Mouse (Mus musculus) gastrocnemius, postnatal 25 days (tissue): ENCODE data around the gene Gm10320. TPM values are rescaled to one million over a fixed set of nuclear protein-coding genes. Genes with fewer than 3 reads are reported as not detected.

Experiments
- DNase-seq: peaks from one replicate; pipeline ENCODE4 v3.0.0; 2022
- total RNA-seq, 2 experiments: library from RNA; stranded (reverse); gene quantifications; 1 replicate in 1 of 2; 2 replicates in 1 of 2; pipeline ENCODE4 v1.2.3; 2021

Gene Gm10320
- total RNA-seq, 2 experiments from 2014 or later = not detected

DNA sequence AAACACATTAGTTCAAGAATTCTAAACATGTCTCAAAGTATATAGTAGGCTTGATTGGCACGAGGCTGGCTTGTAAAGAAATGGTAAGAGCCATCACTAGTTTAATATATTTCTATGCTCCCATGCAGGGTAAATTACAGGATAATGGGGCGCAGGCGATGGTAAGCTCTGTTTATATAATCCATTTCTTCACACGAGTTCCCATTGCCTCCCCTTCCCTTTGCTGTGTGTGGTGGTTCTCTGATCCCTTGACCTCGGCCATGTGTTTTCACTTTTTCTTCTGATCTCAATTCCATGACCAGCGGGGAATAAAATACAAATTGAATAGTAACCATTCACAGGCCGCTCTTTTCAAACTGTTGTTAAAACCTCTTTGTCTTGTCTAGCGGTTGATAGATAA lies 11.8 kb upstream of the Gm10320 start:
- DNase-seq = no peak

DNA sequence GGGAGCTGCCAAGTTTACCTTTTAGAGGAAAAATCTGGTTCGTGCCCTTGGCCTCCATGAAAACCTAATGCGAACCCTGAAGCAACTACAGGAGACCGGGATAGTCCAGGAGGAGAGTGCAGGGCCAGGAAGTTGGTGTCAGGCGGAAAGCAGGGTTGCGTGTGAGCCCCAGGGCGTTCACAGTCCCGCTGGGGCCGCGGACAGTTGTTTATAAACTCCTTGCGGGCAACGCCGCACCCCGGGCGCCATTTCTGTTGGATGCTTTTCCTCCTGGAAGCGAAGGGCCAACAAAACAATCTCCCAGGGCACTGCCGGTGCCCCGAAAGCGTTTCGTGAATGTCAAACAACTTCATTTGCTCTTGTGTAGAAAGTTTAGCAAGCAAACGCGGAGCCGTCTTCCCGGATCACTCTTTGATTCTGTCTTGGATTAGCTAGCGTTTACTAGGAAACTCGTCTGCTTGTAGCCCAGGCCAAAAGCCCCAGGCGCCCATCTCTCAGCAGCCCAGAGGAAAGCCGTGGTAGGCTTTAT lies 11.1 kb upstream of the Gm10320 start:
- DNase-seq = no peak

DNA sequence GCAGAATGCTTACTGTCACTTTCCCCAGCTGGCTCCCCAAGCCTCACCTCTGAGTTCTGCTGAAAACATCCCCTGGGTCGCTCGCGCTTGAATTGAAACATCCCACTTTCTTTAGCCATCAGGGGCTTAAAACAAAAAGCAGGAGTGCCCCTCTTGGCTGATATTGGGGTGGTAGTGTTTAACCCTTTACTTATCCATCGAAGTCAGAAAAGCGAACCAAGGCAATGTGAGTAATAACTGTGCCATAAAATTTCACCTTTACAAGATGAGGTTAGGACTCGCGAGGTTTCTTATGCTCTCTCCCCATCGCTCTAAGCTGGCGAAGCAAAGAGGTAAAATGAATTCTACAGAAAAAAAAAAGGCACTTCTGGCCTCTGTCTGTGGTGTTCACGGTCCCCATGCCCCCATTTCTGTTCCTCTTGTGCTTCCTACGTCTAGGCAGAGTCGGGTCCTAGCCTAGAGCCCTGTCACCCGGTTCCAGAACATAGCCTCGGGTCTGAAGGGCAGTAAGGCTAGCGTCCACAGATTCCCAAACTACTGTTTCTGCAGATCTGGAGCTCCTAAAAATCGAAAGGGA lies 10.5 kb upstream of the Gm10320 start:
- no peak for DNase-seq

DNA sequence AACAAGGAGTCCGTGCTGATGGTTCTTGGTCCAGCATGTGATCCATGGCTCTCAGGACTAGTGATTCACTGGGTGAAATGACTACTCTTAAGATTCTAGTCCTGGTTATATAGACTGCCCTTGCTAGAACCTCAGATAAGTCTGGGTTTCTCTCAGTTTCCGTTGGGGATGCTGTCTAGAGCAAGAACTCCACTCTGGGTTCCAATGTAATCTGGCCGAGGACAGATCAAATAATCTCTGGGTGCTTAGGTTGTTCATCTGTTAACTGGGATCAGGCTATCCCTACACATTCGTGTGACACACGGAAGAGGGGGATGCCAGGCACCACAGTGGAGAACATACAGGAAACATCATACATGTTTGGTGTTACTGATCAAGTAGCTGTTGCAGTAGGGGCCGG lies 9.5 kb upstream of the Gm10320 start:
- no peak for DNase-seq

DNA sequence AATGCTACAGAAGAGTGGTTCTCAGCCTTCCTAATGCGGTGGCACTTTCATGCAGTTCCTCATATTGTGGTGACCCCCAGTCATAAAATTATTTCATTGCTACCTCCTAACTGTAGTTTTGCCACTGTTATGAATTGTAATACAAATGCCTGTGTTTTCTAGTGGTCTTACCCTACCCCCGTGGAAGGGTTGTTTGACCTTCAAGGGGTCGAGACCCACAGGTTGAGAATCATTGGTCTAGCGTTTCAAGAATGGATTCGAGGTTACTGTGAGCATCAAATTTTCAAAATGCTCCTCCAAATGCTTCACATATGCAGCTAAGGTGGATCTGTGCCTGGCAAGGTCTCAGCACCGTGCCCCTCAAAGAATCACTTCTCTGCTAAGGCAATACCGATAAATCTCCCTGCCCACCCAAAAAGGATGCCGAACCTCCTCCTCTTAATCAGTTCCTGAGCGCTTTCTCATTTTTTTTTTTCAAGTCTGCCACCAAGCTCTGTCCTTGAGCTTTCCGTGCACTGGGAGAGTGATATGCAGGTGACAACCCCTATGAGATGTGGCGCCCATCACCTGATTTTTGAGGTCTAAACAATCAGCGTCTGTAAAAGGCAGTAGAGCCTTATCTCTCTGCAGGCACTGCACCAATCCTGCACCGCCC lies 8.8 kb upstream of the Gm10320 start:
- DNase-seq = no peak

DNA sequence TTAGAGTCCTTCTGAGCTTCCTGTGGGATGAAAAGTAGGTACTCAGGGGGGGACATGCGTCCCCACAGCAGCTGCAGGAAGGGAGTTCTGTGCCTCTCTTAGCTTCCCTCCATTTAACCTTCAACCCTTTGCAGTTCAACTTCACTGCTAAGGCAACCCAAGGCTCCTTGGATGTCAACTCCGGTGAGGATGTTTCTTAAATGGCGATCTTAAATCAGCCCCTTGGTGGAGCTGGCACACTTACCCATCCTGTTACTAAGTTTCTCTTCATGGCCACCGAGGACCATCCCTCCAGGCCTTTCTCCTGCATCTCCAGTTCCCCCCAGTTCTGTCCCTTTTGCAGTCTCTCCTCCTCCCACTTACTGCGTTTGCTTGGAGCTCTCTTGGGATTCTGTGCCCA lies 6.8 kb upstream of the Gm10320 start:
- DNase-seq = no peak

DNA sequence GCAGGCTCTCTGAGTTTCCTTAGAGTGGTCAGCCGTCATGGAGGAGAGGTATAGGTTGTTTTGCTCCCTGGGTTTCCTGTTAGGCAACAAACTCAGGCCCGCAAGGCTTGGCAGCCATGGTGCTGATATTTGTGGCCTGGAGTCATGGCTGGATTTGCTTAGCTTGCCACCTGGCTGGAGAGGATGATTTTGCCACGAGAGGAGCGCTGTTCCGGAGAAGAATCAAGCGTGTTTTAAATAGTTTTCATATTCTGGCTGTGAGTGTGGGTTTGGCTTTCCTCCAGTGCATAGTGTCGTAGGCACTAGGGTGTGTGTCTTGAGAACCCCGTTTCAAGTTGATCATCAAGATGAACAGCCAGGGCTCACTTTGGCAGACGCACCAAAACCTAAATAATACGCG lies 6.3 kb upstream of the Gm10320 start:
- DNase-seq = no peak

DNA sequence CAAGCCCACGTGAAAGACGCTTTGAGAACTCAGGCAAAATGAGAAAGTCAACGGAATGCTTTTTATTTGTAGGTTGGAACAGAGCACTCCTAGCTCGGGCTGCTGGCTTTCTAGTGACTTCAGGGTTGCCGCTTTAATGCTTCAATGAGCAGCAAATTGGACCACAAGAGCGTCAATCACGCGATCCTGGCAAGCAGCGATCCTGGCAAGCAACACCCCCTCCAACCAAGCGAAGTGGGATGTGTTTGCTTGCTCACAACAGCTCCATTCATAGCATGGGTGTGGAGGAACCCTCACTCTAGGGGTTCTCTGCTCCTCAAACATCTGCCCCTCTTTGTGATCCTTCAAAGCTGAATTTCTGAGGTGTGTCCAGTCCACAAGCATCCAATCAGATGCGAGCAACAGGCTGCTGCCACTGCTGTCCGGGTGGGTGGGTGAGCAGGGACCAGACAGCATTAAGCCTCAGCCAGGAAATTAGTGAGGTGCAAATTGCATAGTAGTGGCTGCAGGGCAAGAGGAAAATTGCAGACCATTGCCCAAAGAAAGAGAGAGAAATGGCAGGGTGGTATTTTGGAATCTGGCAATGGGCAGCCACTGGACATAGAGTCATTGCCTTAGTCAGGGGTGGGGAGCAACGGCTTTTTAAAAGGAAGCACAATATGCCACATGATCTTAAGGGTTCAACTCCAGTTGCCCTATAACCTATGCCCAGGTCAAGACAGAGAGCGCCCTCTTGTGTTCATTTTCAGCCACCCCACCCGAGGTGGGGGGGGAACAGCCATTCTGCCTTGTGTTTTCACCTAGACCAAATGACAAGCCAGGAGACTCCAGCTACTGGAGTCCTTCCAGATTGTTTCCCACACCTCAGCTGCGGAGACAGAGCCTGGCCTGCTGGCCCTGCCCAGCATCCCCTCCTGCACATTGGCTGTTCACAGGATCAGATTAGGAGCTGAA lies 5.4 kb upstream of the Gm10320 start:
- no peak for DNase-seq

DNA sequence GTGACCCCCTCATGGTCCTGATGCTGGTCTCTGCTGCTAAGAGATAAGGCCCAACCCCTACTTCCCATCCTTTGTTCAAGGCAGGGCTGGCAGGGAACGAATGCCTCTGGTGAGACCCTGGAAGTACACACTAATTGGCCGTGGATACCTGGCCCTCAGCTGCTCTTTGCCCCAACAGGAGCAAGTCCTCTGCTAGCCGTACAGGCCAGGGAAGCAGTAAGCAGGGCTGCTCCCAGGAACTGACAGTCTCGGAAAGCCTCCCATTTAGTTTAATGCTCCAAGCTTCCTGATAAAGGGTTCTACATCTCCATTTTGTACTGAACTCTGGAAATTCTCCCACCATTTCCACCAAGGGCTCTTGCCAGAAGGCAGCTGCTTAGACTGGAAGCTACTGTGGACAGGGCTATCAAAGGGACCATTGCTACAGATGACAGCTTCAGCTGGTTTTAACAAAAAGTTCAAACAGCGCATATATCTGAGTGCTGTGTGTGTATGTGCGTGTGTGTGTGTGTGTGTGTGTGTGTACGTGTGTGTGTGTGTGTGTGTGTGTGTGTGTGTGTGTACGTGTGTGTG lies 2.8 kb upstream of the Gm10320 start:
- no peak for DNase-seq

DNA sequence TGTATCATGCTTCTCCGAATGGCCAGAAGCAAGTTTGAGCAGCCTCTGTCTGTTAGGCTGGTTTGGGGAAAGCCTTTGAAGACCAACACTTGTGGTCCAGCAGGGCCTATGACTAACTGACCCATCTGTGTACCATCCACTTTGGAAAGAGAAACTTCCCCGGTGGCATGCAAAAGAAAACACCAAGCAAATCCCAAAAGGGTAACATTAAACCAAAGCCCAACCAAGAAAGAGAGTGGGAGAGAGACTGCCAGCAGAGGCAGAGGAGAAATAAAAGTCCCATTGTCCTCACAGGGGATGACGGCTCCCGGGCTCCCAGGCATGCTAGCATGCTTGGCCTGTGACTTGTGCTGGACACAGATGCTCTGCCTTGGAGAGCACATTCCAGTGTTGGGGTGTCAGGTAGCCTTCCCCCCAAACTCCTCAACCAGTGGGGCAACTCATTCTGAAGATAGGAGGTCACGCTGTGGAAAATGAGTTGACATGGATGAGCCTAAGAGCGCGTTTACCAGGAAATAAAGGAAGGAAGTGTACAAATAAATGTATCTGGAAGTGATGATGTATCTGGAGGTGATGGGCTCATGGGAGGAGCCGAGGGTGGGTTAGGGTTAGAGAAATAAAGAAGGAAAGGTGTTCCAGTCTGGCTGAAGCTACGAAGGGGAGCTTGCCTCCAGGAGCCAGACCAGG lies 911 bp upstream of the Gm10320 start:
- DNase-seq = no peak

DNA sequence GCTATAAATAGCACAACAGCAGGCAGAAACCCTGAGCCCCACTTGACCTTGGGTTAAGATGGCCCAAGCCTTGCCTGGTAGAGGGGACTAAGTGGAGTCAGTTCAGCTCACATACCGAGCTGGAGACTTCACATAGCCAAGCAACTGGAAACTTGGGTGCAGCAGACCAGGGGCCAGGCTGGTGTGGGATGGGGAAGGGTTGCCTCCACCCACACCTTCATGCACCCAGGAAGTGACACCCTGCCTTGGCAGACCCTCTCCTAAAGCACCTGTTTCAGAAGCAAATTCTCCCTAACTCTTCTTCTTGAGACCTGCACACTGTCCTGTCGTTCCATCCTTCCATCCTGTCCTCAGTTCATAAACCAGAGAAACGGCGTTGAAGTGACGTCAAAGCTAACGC lies 5.1 kb downstream of the Gm10320 start:
- DNase-seq = no peak

DNA sequence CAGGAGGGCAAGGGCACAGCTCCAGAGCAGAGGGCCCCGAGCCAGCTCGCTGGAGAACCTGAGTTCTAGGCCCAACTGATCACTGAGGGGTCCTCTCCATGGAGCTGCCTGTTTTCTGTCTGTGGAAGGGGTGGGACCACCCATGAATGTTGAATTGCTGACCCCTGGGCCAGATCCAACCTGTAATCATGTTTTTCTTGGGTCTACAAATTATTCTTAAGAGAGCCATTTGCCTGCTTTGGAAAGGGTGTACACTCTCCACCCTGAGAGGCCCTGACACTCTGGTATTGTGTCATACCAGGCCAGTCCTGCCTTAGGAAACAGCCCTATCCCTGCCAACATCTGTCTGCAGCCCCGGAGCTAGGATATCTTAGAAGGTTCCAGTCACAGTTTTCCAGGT lies 5.6 kb downstream of the Gm10320 start:
- no peak for DNase-seq

DNA sequence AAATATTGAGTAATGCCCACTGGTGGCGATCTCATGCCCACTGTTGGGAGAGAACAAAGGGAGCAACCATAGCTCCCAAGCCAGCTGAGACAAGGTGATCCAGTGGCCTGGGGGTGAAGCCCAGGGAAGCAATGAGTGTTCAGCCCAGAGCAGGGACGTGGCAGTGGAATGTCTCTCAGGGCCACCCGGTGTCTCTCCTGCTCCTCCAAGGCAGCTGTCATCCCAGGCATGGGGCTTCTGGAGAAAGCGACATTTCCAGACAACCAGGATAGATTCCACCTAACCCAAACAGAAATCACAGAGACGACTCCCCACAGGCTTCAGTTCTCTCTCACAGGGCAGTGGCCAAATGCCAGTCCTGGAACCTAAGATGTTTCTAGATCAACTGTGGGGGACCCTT lies 6.4 kb downstream of the Gm10320 start:
- no peak for DNase-seq

DNA sequence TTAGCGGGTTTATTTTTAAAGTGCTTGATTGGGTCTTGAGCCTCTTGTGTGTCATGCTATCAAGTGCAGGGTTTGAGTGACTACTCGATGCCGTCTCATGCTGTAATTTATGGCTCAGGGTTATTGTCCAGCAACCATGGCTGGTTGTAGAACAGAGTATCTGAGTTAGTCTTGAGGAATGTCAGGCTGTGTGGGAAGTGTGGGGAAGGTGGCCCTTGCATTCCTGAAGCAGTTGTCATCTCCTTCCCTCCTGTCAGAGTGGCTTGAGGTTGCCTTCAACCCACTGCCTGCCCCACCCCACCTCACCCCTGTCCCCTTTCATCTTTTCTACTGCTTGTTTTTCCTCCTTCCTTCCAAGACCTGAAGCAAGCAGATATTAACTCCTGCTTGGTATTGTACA lies 13.8 kb downstream of the Gm10320 start:
- no peak for DNase-seq

DNA sequence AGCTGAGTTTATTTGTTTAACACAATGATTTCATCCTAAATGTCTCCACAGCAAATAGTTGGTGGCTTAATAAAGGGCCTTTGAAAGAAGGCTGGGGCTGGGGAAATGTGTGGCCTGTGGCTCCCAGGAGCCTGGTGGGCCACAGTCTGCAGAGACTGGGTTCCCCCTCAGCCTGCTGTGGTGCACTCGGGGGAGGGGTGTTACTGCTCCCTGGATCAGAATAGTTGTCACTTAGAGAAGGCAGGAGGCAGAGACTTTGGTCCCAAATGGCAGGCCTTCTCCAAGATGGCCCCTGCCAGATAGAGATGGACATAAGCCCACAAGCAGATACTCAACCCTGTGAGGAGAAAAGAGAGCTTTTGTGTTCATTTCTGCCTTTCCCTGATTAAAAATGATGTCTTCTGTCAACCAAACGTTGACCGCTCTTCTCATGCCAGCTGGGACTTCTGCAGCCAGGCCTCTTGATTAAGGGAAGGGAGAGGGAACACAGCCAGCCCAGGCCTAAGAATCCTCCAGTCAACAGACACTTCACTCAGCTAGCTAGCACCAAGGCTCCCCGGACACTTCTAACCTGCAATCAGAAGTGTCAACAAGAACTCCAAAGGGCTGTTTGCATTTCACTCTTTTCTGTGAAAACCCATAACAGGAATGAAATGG lies 14.8 kb downstream of the Gm10320 start:
- DNase-seq = no peak

DNA sequence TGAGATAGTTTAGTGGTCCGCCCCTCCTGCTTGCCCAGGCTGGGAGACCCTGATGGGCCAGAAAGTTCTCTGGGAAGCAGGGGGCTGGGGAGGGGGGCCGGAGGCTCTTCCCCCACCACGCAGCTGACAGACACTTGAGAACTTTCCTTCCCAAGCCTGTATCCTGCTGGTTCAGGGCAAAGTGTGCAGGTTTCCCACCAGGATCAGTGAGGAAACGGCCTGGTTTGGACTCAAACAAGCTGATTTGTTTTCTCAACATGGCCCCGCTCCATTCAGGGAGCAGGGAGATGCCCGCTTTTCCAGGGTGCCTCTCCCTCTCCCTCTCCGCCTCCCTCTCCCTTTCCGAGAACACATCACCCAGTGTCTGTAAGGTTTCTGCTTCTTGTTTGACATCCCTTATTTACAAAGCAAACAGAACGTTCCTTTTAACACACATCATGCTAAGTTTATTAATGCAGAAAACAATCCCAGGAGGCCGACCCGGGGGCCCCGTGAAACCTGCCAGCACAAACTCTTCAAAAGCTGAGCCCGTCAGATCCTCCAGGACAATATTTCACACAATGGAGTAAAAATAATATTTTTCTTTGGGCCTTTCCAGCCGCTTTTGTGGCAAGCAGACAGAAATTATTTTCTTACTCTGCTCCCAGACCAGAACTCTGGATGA lies 15.5 kb downstream of the Gm10320 start:
- no peak for DNase-seq

DNA sequence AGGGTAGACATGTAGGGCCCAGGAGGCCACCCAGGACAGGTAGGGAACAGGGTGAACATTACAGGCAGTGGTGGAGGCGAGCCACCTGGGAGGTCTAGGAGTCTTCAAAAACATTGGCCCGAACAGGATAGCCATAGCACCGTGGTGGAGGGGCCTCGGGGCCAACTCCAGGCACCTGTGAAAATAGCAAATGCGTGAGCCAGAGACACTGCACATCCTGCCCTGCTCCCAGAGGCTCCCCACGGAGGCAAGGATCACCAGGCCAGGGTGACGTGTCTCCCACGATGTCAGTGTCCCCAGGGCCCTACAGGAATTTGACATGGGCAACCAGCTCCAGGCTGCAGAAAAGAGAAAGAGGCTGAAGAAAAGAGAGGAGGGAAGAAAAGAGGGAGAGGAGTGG lies 16.1 kb downstream of the Gm10320 start:
- no peak for DNase-seq

DNA sequence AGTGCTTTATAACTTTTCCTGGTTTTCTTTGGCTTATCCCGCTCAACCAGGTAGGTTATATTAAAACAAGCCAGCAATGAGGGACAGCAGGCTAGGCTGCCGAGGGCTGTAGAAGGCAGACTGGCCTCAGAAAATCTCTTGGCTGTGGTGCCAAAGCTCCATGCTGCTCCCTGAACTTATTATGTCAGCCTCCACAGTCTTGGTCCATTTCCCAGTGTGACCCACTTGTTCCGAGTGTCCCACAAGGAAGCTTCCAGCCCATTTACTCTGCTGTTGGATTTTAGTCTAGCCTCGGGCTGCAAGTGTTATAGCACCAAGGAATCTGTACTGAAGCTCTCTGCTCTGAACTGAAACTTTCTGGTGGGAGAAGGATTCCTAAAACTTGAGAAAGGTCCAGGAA lies 18.8 kb downstream of the Gm10320 start:
- DNase-seq = no peak

DNA sequence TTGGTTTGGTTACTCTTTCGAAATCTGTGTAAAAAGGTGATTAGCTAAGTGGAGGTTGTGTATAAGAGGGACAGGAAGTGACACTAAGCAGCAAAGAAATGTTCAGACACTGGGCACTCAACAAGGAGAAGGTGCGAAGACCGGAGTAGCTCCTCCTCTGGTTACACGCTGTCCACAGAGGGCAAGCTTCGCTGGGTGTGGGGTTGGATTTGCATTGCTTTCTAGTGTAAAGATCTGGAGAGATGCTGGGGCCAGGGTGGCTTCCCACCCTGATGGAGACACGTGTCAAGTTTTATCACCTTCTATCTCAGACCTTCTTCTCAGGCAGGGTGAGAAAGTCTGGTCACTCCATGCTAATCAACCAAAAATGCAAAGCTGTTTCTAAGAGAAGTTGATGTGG lies 20.0 kb downstream of the Gm10320 start:
- DNase-seq = no peak

DNA sequence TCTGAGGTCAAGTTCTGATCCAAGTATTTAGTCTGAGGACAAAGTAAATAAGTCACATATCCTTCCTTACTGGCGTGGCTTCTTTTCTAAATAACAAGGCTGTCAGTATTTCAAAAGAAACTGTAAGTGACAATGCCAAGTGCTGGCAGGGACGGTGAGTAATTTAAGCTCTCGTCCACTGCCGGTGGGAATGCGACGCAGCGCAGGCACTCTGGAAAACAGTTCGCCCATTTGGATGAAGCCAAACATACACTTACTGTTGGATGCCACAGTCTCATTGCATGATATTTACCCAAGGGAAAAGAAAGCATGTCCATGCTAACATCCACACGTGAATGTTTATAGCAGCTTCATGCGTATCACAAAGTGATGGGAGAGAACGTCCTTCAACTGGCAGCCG lies 21.5 kb downstream of the Gm10320 start:
- DNase-seq = no peak

DNA sequence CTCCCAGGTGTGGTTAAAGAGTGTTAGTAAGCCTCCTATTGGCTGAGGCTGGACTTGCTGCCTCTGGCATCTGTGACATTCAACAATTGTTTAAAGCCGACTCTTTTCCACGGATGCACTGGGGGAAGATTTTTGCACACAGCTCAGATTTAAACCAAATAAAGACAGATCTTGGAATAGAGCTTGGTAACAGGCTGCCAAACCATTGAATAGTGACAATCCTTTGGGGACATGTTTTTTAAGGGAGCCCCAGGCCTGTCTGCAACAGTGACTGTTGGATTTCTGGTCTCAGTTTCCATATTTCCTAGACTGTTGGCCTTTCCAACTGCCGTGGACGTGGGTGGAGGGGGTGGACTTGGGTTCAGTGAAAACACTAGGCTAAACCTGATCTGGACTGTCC lies 21.9 kb downstream of the Gm10320 start:
- DNase-seq = no peak
